Mouse (Mus musculus) midbrain, embryonic 15.5 days (tissue): ENCODE measurements at regions not wholly inside any gene's neighbourhood (a gene's known extent, or its start where the extent isn't known, plus 50 kb on each side); places are given as distances from the start of the nearest gene placed in this dataset.

Experiments used
- ATAC-seq: fragments of 200-750 bp; cut with Nextera tagmentation; replicated peaks from 2 replicates; pipeline ENCODE4 v1.8.0; 2017; ENCODE audit warnings: moderate TSS enrichment
- H3K27ac ChIP-seq: fragments of 300-500 bp; sonication (generic); 2 replicates; pipeline ENCODE4 v1.5.1; 2015; ENCODE audit warnings: mild to moderate bottlenecking, inconsistent platforms
- H3K27me3 ChIP-seq: fragments of 300-500 bp; sonication (generic); replicated peaks from 2 replicates; pipeline ENCODE4 v1.6.1; 2015; ENCODE audit warnings: inconsistent platforms
- H3K36me3 ChIP-seq: fragments of 300-500 bp; sonication (generic); replicated peaks from 2 replicates; pipeline ENCODE4 v1.6.1; 2015; ENCODE audit warnings: inconsistent platforms
- H3K4me1 ChIP-seq: fragments of 300-500 bp; sonication (generic); 2 replicates; pipeline ENCODE4 v1.6.1; 2015; ENCODE audit warnings: inconsistent platforms
- H3K4me2 ChIP-seq: fragments of 300-500 bp; sonication (generic); 2 replicates; pipeline ENCODE4 v1.6.1; 2015; ENCODE audit warnings: inconsistent platforms, mild to moderate bottlenecking, moderate library complexity
- H3K4me3 ChIP-seq: fragments of 300-500 bp; sonication (generic); 2 replicates; pipeline ENCODE4 v1.5.1; 2015; ENCODE audit warnings: mild to moderate bottlenecking, inconsistent platforms
- H3K9ac ChIP-seq: fragments of 300-500 bp; sonication (generic); 2 replicates; pipeline ENCODE4 v1.6.1; 2015; ENCODE audit warnings: mild to moderate bottlenecking, inconsistent platforms
- H3K9me3 ChIP-seq: fragments of 300-500 bp; sonication (generic); 2 replicates; pipeline ENCODE4 v1.6.1; 2016; ENCODE audit warnings: inconsistent platforms
- WGBS: fragments of 180-500 bp; shearing (Covaris S2); methylation state at CpG from one replicate; pipeline ENCODE4 v1.1.7; 2015; ENCODE audit warnings: mixed read lengths; 5-methylcytosine and 5-hydroxymethylcytosine counted together

DNA sequence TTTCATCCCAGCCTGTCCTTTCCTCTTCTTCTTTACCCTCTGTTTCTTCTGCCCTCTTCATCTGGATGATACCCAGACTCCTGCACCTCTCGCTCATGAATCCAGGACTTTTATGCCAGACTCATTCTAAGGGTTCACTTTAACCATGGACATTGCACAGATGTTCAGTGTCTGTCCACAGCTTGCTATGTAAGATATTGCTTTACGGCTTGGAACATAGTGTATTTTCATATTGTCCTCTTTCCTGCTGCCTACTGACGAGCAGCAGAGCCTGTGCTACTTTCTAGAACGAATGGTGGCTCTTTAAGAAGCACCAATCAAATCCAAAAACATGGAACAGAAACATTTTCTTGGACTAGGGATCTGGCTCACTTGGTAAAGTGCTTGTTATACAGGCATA is 341.5 kb downstream of the En1 start:
- Histone ChIP-seq H3K36me3 (no peaks in the 10 kb centered on the region), H3K9ac (no peak overlapping the region), H3K4me2 (no peak overlapping the region), H3K4me1 (no peaks in the 10 kb centered on the region), H3K9me3 (no peaks in the 10 kb centered on the region), H3K27ac (no peak overlapping the region), H3K27me3 (no peaks in the 10 kb centered on the region), H3K4me3 (no peak overlapping the region)
- WGBS: 87% methylated on average over 4 of the region's 4 CpGs
- no peak for ATAC-seq

GRCm38 (mm10) chr1:120946349-120946748 is 344.1 kb downstream of the En1 start:
- WGBS: 81% methylated on average over 4 of the region's 4 CpGs
- no peaks in the 10 kb centered on the region for H3K36me3 ChIP-seq
- no peak overlapping the region for H3K9ac ChIP-seq
- no peaks in the 10 kb centered on the region for H3K9me3 ChIP-seq
- H3K4me3 ChIP-seq: no peak overlapping the region
- ATAC-seq: no peak
- H3K4me1 ChIP-seq: no peaks in the 10 kb centered on the region
- H3K4me2 ChIP-seq: no peak overlapping the region
- H3K27ac ChIP-seq: no peak overlapping the region
- no peaks in the 10 kb centered on the region for H3K27me3 ChIP-seq

- 65% methylated on average over 1 of the region's 1 CpGs for WGBS
- H3K27me3 ChIP-seq: no peaks in the 10 kb centered on the region
- no peaks in the 10 kb centered on the region for H3K36me3 ChIP-seq
- peaks cover 4% of the 10 kb centered on the region; the same call in 1 of the 2 replicates for H3K4me1 ChIP-seq
- no peak overlapping the region for H3K27ac ChIP-seq
- no peak overlapping the region for H3K4me2 ChIP-seq
- H3K9me3 ChIP-seq: no peaks in the 10 kb centered on the region
- H3K4me3 ChIP-seq: no peak overlapping the region
- no peak for ATAC-seq
- no peak overlapping the region for H3K9ac ChIP-seq
These were observed 359.0 kb downstream of the En1 start for GRCm38 (mm10) chr1:120961235-120961634.

DNA sequence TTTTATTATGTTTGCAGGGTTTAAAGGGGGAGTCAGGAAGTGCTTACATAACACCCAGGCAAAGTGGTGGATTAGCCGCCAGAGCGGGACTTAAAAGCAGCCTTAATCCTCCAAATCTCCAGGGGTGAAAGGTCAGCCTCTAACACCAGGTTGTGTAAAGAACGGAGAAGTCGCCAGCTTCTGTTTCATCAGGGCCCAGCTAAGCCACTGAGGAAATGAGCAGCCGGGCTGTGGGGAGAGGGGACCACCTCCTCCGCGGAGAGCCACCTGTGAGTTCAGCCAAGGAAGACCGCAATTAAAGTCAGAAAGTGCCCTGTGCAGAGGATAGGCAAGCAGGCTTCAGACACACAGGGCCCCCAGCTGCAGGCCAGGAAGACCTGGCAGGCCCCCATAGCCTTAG is 359.8 kb downstream of the En1 start:
- Histone ChIP-seq H3K9me3 (no peaks in the 10 kb centered on the region), H3K4me2 (no peak overlapping the region), H3K4me3 (no peak overlapping the region), H3K36me3 (no peaks in the 10 kb centered on the region), H3K4me1 (peaks cover 4% of the 10 kb centered on the region; the same call in 1 of the 2 replicates), H3K27ac (no peak overlapping the region), H3K27me3 (no peaks in the 10 kb centered on the region), H3K9ac (no peak overlapping the region)
- 7% methylated on average over 8 of the region's 8 CpGs for WGBS
- no peak for ATAC-seq

DNA sequence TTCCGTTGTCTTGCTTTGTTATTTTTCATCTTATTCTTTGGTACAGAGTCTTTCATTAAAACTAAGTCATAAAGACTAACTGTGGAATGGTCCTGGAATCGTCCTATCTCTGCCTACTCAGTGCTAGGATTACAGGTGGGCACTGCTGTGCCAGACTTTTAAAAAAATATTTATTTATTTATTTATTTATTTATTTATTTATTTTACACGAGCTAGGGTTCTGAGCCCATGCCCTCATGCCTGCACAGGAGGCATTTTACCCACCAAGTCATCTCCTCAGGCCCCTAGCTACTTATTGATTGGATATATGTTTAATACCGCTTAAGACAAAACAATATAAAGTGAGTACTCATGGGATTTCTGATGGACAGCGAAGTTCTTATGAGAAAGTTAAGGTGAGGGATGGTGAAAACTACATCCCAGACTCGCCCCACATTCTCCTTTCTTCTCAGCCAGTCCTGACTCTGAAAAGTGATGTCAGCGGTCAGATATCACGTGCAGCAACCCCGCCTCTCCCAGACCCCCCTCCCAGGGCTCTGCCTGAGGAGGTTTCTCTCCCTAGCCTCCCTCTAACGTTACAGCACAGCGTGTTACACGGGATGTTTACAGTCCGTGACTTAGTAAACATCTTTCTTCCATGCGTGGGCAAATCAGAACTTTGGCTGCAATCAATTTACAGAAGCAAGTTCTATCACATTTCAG is 361.4 kb downstream of the En1 start:
- no peak overlapping the region for H3K27ac ChIP-seq
- H3K9ac ChIP-seq: no peak overlapping the region
- H3K27me3 ChIP-seq: no peaks in the 10 kb centered on the region
- no peaks in the 10 kb centered on the region for H3K36me3 ChIP-seq
- H3K4me3 ChIP-seq: peak overlapping the region; percentile 25
- WGBS: 24% methylated on average over 14 of the region's 14 CpGs
- H3K4me1 ChIP-seq: peaks cover 4% of the 10 kb centered on the region; the same call in 1 of the 2 replicates
- peak overlapping the region; percentile 48 for H3K4me2 ChIP-seq
- no peaks in the 10 kb centered on the region for H3K9me3 ChIP-seq
- peak; percentile 86 for ATAC-seq

- Histone ChIP-seq H3K4me1 (peaks cover 4% of the 10 kb centered on the region; the same call in 1 of the 2 replicates), H3K27me3 (no peaks in the 10 kb centered on the region), H3K27ac (no peak overlapping the region), H3K4me3 (peak overlapping the region; percentile 25), H3K9ac (no peak overlapping the region), H3K9me3 (no peaks in the 10 kb centered on the region), H3K36me3 (no peaks in the 10 kb centered on the region), H3K4me2 (peak overlapping the region; percentile 48)
- 37% methylated on average over 17 of the region's 17 CpGs for WGBS
- peak; percentile 70 for ATAC-seq
These were observed 361.9 kb downstream of the En1 start for GRCm38 (mm10) chr1:120964179-120964517.

DNA sequence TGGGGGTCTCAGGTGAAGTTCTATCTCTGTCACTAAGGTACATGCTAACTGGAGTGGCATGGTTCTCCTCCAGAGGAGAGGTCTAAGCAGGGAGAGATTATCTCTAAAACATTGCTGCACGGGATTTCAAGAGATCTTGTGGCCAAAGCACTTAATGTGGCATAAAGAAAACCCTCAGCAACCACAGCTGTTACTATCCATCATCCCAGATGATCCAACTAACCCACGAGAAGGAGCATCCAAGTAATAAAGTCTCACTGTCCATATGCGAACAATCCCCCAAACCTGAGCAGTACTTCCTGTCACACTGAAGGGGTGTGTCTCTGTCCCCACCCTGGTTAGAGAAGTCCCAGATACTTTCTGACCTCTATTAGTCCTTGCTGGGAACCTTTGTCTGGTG is 363.9 kb downstream of the En1 start:
- Histone ChIP-seq H3K4me3 (no peak overlapping the region), H3K4me2 (no peak overlapping the region), H3K27ac (no peak overlapping the region), H3K9ac (no peak overlapping the region), H3K27me3 (no peaks in the 10 kb centered on the region), H3K4me1 (peaks cover 4% of the 10 kb centered on the region; the same call in 1 of the 2 replicates), H3K9me3 (no peaks in the 10 kb centered on the region), H3K36me3 (no peaks in the 10 kb centered on the region)
- 76% methylated on average over 3 of the region's 3 CpGs for WGBS
- ATAC-seq: no peak

GRCm38 (mm10) chr1:120974661-120975060 is 357.7 kb downstream of the Insig2 start:
- no peaks in the 10 kb centered on the region for H3K27me3 ChIP-seq
- H3K9ac ChIP-seq: no peak overlapping the region
- ATAC-seq: no peak
- no peak overlapping the region for H3K4me2 ChIP-seq
- H3K27ac ChIP-seq: no peak overlapping the region
- no peaks in the 10 kb centered on the region for H3K9me3 ChIP-seq
- peaks cover 4% of the 10 kb centered on the region; the same call in 1 of the 2 replicates for H3K4me1 ChIP-seq
- H3K4me3 ChIP-seq: no peak overlapping the region
- WGBS: 79% methylated on average over 1 of the region's 1 CpGs
- no peaks in the 10 kb centered on the region for H3K36me3 ChIP-seq

- Histone ChIP-seq H3K27me3 (no peaks in the 10 kb centered on the region), H3K27ac (no peak overlapping the region), H3K9me3 (no peaks in the 10 kb centered on the region), H3K4me3 (no peak overlapping the region), H3K9ac (no peak overlapping the region), H3K36me3 (no peaks in the 10 kb centered on the region), H3K4me2 (no peak overlapping the region), H3K4me1 (0 out of 2 replicates have a peak, but pooled peaks cover 5% of the 10 kb centered on the region)
- WGBS: 95% methylated on average over 7 of the region's 7 CpGs
- no peak for ATAC-seq
These were observed 327.9 kb downstream of the Insig2 start for GRCm38 (mm10) chr1:121004535-121004934.

GRCm38 (mm10) chr1:121005198-121005597 is 327.2 kb downstream of the Insig2 start:
- H3K9me3 ChIP-seq: no peaks in the 10 kb centered on the region
- H3K27ac ChIP-seq: no peak overlapping the region
- no peak overlapping the region for H3K4me3 ChIP-seq
- WGBS: 43% methylated on average over 3 of the region's 3 CpGs
- H3K4me1 ChIP-seq: 0 out of 2 replicates have a peak, but pooled peaks cover 5% of the 10 kb centered on the region
- H3K36me3 ChIP-seq: no peaks in the 10 kb centered on the region
- no peak overlapping the region for H3K9ac ChIP-seq
- H3K27me3 ChIP-seq: no peaks in the 10 kb centered on the region
- no peak for ATAC-seq
- no peak overlapping the region for H3K4me2 ChIP-seq

DNA sequence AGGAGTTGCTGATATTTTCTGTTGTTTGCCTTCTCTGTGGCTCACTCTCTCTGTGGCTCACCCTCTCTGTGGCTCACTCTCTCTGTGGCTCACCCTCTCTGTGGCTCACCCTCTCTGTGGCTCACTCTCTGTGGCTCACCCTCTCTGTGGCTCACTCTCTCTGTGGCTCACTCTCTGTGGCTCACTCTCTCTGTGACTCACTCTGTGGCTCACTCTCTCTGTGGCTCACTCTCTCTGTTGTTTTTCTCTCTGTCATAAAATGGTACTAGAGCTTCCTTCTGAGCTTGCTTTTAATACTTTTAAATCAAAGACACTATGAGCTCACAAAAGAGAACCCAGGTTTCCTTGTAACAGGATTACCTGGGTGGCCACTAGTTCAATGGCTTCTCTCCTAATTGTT is 320.3 kb downstream of the Insig2 start:
- Histone ChIP-seq H3K9ac (no peak overlapping the region), H3K4me3 (no peak overlapping the region), H3K27ac (no peak overlapping the region), H3K4me1 (no peaks in the 10 kb centered on the region), H3K36me3 (no peaks in the 10 kb centered on the region), H3K9me3 (0 out of 2 replicates have a peak, but pooled peaks cover 3% of the 10 kb centered on the region), H3K4me2 (no peak overlapping the region), H3K27me3 (no peaks in the 10 kb centered on the region)
- no peak for ATAC-seq

GRCm38 (mm10) chr1:121013839-121014503 is 318.4 kb downstream of the Insig2 start:
- Histone ChIP-seq H3K9me3 (0 out of 2 replicates have a peak, but pooled peaks cover 3% of the 10 kb centered on the region), H3K4me2 (no peak overlapping the region), H3K4me1 (no peaks in the 10 kb centered on the region), H3K36me3 (no peaks in the 10 kb centered on the region), H3K27ac (no peak overlapping the region), H3K27me3 (no peaks in the 10 kb centered on the region), H3K4me3 (no peak overlapping the region), H3K9ac (no peak overlapping the region)
- 55% methylated on average over 12 of the region's 12 CpGs for WGBS
- ATAC-seq: no peak

- Histone ChIP-seq H3K4me3 (no peak overlapping the region), H3K9me3 (no peaks in the 10 kb centered on the region), H3K4me1 (no peaks in the 10 kb centered on the region), H3K4me2 (no peak overlapping the region), H3K27ac (no peak overlapping the region), H3K36me3 (no peaks in the 10 kb centered on the region), H3K27me3 (no peaks in the 10 kb centered on the region), H3K9ac (no peak overlapping the region)
- WGBS: 90% methylated on average over 2 of the region's 2 CpGs
- ATAC-seq: no peak
These were observed 303.0 kb downstream of the Insig2 start for GRCm38 (mm10) chr1:121029375-121029774.
